Mouse (Mus musculus): ENCODE measurements around the gene Rab17. TPM values are rescaled to one million over a fixed set of nuclear protein-coding genes. Genes with fewer than 3 reads are reported as not detected.

Gene Rab17
- polyA plus RNA-seq, 1 experiment from 2014 or later = 35.2 TPM

DNA sequence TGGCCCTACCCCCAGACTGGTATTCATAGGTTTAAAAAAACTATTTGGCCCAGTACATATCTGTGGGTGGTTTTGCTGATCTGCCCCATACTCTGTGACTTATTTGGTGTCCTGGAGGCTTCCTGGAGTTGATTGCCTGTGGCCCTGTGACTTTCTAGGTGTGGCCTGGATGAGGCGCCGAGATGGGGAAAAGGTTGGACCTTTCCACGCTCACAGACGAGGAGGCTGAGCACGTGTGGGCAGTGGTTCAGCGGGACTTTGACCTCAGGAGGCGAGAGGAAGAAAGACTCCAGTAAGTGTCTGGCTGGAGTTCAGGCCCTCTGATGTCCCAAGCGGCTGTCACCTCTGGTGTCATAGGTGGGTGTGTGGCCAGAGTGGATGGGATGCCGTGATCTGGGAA is 47.8 kb downstream of the Rab17 start:
- Histone ChIP-seq H3K4me3 (replicated peaks) (no peak overlapping the region), H3K9ac (no peak overlapping the region), H3K4me1 (replicated peaks) (0 out of 2 replicates have a peak, but pooled peaks cover 4% of the 10 kb centered on the region), H3K4me2 (replicated peaks) (no peak overlapping the region), H3K27me3 (replicated peaks) (no peaks in the 10 kb centered on the region), H3K27ac (no peak overlapping the region), H3K9me3 (peaks cover 6% of the 10 kb centered on the region; the same call in 1 of the 2 replicates), H3K36me3 (no peaks in the 10 kb centered on the region)
- WGBS = 80% methylated on average over 9 of the region's 9 CpGs
- ATAC-seq = peak; percentile 70

DNA sequence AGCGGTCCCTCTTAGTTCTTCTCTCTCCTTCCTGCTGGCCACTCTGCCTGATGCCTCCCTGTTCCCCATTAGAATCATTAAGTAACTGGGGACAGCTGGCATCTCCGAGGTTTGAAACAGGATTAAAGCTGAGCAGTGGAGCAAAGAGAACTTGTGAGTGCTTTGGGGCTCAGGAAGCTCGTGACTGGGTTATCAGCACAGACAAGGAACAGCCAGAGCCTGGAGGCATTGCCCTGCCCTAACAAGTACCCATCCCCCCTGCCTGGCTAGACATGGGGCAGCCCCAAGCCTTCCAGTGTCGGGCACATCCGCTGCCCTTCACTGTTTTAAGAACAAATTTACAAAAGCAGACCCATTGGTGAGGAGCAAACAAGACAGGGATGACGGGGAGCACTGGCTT is 52.0 kb downstream of the Rab17 start:
- H3K36me3 ChIP-seq = no peaks in the 10 kb centered on the region
- peaks cover 6% of the 10 kb centered on the region; the same call in 1 of the 2 replicates for H3K9me3 ChIP-seq
- H3K27ac ChIP-seq = no peak overlapping the region
- no peak overlapping the region for H3K9ac ChIP-seq
- H3K4me1 ChIP-seq (replicated peaks) = peaks cover 11% of the 10 kb centered on the region
- H3K4me2 ChIP-seq (replicated peaks) = no peak overlapping the region
- H3K27me3 ChIP-seq (replicated peaks) = no peaks in the 10 kb centered on the region
- no peak overlapping the region for H3K4me3 ChIP-seq (replicated peaks)
- peak; percentile 29; the same call in 1 of the 2 replicates for ATAC-seq
- WGBS = 57% methylated on average over 6 of the region's 6 CpGs

DNA sequence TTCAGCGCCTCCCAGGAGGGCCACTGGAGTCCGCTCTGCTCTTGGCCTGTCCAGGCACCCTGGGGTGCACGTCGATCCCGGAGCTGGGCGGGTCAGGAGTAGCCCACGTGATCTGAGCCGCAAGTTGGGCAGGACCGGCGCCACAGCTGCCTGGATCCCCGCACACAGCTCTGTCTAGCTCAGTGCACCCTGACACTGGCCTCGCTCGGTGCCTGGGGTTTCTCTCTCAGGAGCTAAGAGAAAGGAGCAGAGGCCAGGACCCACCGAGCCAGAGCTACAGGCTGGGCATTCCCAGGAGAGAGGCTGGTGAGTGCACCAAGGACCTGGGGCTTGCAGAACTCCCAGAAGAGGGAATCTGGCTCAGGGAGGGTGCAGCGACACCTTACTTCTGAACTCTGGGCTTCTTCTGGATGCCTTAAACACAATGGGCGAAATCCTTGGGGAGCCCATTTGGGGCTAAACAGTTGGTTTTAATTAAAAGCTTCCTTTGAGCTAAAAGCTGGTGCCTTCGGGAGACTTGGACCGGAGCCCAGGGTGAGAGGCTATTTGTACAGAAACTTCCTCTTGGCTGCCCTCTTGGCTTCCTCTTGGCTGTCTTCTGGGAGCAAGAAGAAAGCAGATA is 54.4 kb downstream of the Rab17 start, which contains the start of gene Mlph:
TSS of gene Mlph (plus strand) at position 138 of the 622 bp plus-strand sequence.
- H3K36me3 ChIP-seq = no peaks in the 10 kb centered on the region
- H3K27me3 ChIP-seq (replicated peaks) = no peaks in the 10 kb centered on the region
- no peak within 1 kb of the TSS for H3K27ac ChIP-seq
- 0 out of 2 replicates have a peak within 1 kb of the TSS, but pooled peaks have one; percentile 6 for H3K9ac ChIP-seq
- ATAC-seq = peak; percentile 65
- WGBS = 17% methylated on average over 18 of the region's 18 CpGs
- peak within 1 kb of the TSS; percentile 52 for H3K4me2 ChIP-seq (replicated peaks)
- H3K9me3 ChIP-seq = 0 out of 2 replicates have a peak, but pooled peaks cover 3% of the 10 kb centered on the region
- H3K4me1 ChIP-seq (replicated peaks) = peaks cover 22% of the 10 kb centered on the region
- H3K4me3 ChIP-seq (replicated peaks) = peak within 1 kb of the TSS; percentile 22

GRCm38 (mm10) chr1:90913231-90913630 is 56.2 kb downstream of the Rab17 start:
- Histone ChIP-seq H3K9me3 (no peaks in the 10 kb centered on the region), H3K36me3 (no peaks in the 10 kb centered on the region), H3K4me1 (replicated peaks) (peaks cover 35% of the 10 kb centered on the region), H3K4me2 (replicated peaks) (no peak overlapping the region), H3K9ac (no peak overlapping the region), H3K27ac (no peak overlapping the region), H3K27me3 (replicated peaks) (no peaks in the 10 kb centered on the region), H3K4me3 (replicated peaks) (no peak overlapping the region)
- 70% methylated on average over 6 of the region's 6 CpGs for whole genome bisulfite sequencing
- ATAC-seq = no peak

GRCm38 (mm10) chr1:90909631-90910152 is 59.8 kb downstream of the Rab17 start:
- Histone ChIP-seq H3K4me3 (replicated peaks) (peak overlapping the region; percentile 9; the same call in 1 of the 2 replicates), H3K27ac (peak overlapping the region; percentile 79), H3K36me3 (no peaks in the 10 kb centered on the region), H3K9me3 (no peaks in the 10 kb centered on the region), H3K4me1 (replicated peaks) (peaks cover 30% of the 10 kb centered on the region), H3K4me2 (replicated peaks) (peak overlapping the region; percentile 51), H3K9ac (peak overlapping the region; percentile 26; the same call in 1 of the 2 replicates), H3K27me3 (replicated peaks) (no peaks in the 10 kb centered on the region)
- peak; percentile 79 for ATAC-seq
- 21% methylated on average over 17 of the region's 17 CpGs for WGBS

DNA sequence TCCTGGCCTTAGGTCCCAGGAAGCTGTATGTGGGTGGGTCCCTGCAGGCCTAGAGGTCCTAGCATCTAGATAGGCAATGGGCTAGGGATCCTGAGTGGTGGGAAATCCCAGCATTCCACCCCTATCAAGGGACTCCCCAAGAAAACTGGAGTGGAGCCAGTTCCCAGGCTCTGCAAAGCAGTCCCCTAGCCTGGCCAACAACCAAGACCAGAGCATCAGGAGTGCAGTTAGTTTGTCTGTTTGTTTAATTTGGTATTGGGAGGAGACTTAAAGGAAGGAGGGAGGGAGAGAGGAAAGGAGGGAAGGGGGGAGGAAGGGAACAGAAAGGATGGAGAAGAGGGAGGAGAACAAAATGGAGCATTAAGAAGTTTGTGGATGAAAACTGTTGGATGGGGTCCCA is 60.3 kb downstream of the Rab17 start:
- Histone ChIP-seq H3K36me3 (no peaks in the 10 kb centered on the region), H3K27ac (peak overlapping the region; percentile 79), H3K9me3 (no peaks in the 10 kb centered on the region), H3K9ac (no peak overlapping the region), H3K27me3 (replicated peaks) (no peaks in the 10 kb centered on the region), H3K4me2 (replicated peaks) (peak overlapping the region; percentile 51), H3K4me1 (replicated peaks) (peaks cover 32% of the 10 kb centered on the region), H3K4me3 (replicated peaks) (no peak overlapping the region)
- ATAC-seq = peak; percentile 60

Other genes with a start within 250 kb of the Rab17 start
- 73.2 and 74.5 TPM in 2 replicates for gene Col6a3, start 125.7 kb downstream of the Rab17 start, polyA plus RNA-seq (2015; fragmentation: Nextera tagmentation; extraction: Ambion mirVana)
- gene Mlph, start 54.6 kb downstream of the Rab17 start, polyA plus RNA-seq (2015; fragmentation: Nextera tagmentation; extraction: Ambion mirVana) = 0.85 and 1.6 TPM in 2 replicates
- not detected in 2 replicates for gene Prlh, start 16.6 kb downstream of the Rab17 start, polyA plus RNA-seq (2015; fragmentation: Nextera tagmentation; extraction: Ambion mirVana)
- 58.7 and 63.5 TPM in 2 replicates for gene Lrrfip1, start 29.1 kb upstream of the Rab17 start, polyA plus RNA-seq (2015; fragmentation: Nextera tagmentation; extraction: Ambion mirVana)
- 0.67 and 0.68 TPM in 2 replicates for gene Rbm44, start 175.4 kb upstream of the Rab17 start, polyA plus RNA-seq (2015; fragmentation: Nextera tagmentation; extraction: Ambion mirVana)
- 7.9 and 9.4 TPM in 2 replicates for gene Ramp1, start 210.2 kb upstream of the Rab17 start, polyA plus RNA-seq (2015; fragmentation: Nextera tagmentation; extraction: Ambion mirVana)

Measured in intestine, embryonic 15.5 days (tissue).